Mouse (Mus musculus) heart, postnatal 14 days (tissue): Measurements from ENCODE around the gene Lims1. TPM values are rescaled to one million over a fixed set of nuclear protein-coding genes. Genes with fewer than 3 reads are reported as not detected.

Source experiments
- DNase-seq, 2 experiments: peaks; one replicate each; pipeline ENCODE4 v3.0.0; 2021 to 2022
- intact Hi-C: fragments of 180-260 bp; cut with DNase I; formaldehyde crosslinking; loops from one replicate; pipeline ENCODE4 v1.15.1; 2025
- total RNA-seq, 2 experiments: library from RNA; stranded (reverse); gene quantifications; 2 replicates each; pipeline ENCODE4 v1.2.3; 2021

Lims1 gene
- total RNA-seq, 2 experiments from 2014 or later, result 166 to 183 TPM

DNA sequence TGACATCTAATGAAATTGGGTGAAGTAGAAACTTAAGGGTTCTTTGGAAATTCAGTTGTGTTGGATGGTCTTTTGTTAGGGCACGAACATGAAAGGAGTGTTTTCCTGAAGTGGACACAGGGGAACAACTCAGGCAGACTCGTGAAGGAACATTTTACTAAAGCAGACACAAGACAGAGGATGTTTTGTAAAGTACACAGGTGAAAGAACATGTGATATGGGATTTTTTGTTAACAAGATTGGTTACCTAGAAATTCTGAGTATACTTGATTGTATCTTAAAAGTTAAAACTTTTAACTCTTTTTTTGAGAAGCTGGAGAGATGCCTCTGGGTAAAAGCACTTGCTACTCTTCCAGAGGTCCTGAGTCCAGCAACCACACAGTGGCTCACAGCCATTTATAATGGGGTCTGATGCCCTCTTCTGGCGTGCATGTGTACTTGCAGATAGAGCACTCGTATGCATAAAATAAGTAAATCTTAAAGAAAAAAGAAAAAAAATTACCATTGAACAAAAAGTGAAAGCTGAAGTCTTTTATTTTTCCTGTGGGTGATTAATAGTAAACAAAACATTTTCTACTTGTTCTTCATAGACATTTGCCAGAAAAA lies 54.4 kb downstream of the Lims1 start:
- peak; percentile 40 to 62 for DNase-seq
- intact Hi-C loops, result loop anchor here (2.0 kb wide), 1 partner anchor 15 kb away; no protein-coding TSS in a partner anchor

DNA sequence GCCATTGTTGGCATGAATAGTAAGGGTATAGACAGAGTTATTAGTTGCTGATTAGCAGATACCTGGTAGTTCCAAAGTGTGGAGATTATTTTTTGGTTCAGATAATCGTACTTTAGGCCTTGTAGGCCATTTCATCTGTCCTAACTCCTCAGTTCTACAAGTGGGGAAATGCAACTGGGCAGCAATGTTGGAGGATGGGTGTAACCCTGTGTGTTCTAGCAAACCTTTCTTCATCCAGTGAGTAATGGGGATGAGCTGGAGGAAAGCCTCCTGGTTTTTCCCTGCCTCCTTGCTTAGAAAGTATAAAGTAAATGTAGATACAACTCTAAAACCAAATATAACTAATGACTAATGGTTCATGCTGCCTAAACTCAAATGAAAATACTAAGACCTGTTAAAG lies 55.1 kb downstream of the Lims1 start:
- DNase-seq, result no peak
- intact Hi-C loops, result no loop called here

DNA sequence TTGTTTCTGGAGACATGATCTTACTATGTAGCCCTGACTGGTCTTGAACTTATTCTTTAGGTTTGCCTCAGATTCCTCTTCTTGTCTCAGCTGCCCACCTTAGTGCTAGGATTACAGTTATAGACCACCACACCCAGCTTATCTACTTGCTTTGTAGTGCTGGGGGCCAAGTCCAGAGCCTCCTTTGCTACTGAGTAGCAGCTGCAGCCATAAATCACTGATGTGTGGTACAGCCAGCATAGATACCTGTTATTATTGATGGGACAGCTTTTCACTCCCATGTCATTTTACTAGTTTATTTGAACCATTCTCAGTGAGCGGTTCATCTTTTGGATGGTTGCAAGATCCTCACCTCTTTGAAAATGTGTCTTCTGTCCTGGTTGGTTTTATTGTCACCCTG lies 56.4 kb downstream of the Lims1 start:
- no peak for DNase-seq
- intact Hi-C loops, result no loop called here

DNA sequence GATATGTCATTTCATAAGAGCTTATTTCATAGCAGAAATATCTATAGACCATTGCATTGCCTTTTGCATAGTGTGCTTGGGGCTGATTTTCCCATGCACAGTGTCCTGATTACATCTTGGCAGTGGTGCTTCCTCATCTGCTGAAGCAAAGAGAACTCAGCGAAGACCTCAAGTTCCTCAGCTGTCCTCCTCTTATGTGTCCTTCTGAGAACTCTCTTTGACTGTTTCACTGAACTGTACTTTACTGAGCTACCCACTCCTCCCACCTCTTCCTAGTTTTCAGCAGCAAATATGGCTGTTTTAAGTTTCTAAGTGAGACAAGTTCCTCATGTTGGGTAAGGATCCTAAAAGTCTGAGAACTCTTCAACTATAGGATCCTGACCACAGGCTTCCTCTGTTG lies 58.6 kb downstream of the Lims1 start:
- intact Hi-C loops, result loop anchor here (2.0 kb wide), 1 partner anchor 15 kb away; no protein-coding TSS in a partner anchor
- DNase-seq, result no peak

DNA sequence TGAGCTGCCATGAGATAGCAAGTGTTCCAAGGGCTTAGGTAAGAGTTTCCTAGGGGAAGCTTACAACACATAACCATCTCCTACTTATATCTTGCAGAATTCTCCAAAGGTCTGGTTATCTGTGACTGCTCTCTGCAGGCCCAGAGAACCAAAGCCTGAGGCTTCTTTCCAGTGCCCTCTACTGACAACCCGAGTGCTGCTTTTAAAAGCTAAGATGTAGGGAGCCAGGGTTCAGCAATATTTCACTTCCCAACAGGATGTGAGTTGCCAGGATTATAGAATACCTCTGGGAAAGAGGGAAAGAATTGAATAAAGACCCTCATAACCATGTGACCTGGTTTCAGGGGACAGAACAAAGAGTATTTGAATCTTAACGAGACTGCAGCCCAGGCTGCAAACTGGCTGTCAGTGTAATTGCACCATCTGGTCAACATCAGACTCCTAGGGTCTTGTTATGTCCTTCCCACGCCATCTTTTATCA lies 59.4 kb downstream of the Lims1 start:
- intact Hi-C loops, result loop anchor here (2.0 kb wide), 1 partner anchor 14 kb away; no protein-coding TSS in a partner anchor
- DNase-seq, result no peak

DNA sequence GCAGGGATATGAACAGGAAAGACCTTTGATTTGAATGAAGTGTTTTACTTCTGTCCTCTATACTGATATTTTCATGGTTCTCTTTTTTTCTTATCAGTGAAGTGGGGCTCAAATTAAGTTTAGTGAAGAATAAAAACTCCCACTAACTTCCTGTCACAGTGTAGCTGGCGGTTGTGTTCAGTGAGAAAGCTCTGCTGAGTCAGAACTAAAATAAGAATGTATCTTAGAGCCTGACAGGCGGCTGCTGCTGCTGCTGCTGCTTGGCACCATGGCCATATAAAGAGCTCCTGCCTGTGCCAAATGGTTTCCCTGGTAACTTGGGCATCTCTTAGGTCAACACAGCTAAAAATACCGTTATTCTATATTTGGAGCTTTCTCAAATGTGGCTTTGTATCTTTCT lies 60.0 kb downstream of the Lims1 start:
- DNase-seq, result peak in 1 of 2 experiments; percentile 58
- intact Hi-C loops, result loop anchor here (2.0 kb wide), 1 partner anchor 14 kb away; no protein-coding TSS in a partner anchor

DNA sequence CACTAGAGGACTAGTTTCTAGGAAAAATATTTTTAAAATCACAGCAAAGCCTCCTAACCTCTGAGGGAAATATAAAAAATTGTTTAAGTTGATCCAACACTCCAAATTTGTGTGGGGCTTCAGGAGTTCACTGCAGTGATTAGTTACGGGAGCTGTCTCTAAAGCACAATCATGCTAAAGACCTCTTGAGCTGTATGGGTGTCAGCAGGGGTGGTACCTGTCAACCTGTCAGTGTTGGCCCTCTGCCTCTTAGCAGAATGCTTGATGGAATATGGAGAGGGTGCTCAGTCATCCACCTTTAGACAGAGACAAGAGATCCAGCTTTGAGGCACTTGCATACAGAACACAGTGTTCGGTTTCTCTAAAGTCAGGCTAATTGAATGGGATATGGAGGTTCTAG lies 60.5 kb downstream of the Lims1 start:
- no peak for DNase-seq
- intact Hi-C loops, result loop anchor here (2.0 kb wide), 1 partner anchor 13 kb away; no protein-coding TSS in a partner anchor

DNA sequence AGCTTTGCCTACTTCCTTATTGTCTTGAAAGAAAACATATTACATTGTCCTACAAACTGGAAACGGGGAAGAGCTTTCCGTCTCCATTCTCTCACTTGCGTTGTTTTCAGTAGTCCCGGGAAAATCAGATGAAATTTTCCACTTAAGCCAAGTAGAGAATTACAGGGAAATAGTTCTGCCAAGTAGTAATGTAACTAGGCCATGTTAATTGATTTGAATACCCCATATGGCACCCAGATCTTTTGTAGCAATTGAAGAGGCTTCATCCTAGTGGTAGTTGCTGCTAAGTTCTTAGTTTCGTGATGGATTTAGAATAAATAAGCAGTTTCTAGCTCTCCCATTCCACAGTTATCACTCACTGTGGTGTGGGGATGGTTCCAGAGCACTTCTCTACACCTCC lies 62.4 kb downstream of the Lims1 start:
- intact Hi-C loops, result no loop called here
- no peak for DNase-seq

DNA sequence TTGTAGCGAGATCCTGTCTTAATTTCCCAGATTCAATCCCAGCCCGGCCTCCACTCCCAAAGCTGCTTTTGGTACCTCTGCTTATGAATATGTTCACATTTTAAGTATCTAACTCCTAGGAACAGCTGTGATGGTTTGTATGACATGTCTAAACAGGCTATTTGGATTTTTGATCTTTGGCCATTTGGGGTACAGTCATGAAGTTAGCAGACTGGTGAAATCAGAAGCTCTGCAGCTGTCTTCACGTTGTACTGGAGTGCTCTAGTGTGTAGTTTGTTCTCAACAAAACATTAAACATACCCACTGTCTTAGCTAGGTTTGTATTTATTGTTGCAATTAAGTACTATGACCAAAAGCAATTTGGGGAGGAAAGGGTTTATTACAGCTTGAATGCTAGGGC lies 63.7 kb downstream of the Lims1 start:
- intact Hi-C loops, result no loop called here
- no peak for DNase-seq

DNA sequence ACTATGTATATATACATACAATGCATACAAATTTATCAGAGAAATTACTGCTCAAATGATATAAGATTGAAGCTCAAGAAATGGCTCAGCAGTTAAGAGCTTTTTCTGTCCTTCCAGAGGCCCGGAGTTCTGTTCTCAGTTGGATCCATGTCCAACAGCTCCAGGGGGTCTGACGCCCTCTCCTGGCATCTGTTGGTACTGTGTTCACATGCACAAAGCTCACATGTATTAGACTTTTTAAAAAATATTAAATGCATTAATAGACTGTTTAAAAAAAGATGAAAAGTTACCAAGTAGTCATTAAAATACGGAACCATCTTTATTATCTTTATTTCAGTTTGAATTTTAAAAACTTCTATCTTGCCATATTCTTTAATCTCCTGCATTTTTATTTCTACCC lies 65.4 kb downstream of the Lims1 start:
- no peak for DNase-seq
- intact Hi-C loops, result no loop called here

DNA sequence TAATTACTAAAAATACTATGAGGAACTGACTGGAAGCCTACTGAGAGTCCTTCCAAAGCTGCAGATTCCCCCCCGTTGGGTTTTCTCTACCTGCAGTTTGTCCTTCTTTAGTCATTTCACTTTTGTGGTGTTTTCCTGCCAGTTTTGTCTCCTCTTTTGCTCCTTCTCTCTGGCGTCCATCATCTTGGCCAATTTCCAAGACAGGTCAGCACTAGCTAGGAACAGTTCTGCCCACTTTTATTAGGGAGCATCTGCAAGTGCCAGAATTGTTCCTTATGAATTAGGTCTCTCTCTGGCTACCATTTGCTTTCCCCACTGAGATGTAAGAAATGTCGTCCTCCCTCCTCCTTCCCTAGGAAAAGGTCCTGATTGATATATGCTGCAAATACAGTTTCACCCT lies 65.9 kb downstream of the Lims1 start:
- intact Hi-C loops, result no loop called here
- no peak for DNase-seq

DNA sequence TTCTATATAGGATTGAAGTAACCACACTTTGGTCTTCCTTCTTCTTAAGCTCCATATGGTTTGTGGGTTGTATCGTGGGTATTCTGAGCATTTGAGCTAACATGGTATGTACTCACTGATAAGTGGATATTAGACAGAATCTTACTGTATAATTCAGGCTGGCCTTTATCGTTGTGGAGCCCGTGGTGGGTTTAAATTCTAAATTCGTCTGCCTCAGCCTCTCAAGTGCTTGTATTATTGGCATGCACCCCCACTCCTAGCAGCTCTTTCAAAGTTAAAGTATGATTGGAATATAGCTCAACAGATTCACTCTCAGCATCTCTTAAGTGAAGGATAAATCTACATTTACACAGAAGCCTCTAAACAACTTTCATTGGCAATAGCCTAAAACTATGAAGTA lies 69.2 kb downstream of the Lims1 start:
- intact Hi-C loops, result no loop called here
- no peak for DNase-seq

DNA sequence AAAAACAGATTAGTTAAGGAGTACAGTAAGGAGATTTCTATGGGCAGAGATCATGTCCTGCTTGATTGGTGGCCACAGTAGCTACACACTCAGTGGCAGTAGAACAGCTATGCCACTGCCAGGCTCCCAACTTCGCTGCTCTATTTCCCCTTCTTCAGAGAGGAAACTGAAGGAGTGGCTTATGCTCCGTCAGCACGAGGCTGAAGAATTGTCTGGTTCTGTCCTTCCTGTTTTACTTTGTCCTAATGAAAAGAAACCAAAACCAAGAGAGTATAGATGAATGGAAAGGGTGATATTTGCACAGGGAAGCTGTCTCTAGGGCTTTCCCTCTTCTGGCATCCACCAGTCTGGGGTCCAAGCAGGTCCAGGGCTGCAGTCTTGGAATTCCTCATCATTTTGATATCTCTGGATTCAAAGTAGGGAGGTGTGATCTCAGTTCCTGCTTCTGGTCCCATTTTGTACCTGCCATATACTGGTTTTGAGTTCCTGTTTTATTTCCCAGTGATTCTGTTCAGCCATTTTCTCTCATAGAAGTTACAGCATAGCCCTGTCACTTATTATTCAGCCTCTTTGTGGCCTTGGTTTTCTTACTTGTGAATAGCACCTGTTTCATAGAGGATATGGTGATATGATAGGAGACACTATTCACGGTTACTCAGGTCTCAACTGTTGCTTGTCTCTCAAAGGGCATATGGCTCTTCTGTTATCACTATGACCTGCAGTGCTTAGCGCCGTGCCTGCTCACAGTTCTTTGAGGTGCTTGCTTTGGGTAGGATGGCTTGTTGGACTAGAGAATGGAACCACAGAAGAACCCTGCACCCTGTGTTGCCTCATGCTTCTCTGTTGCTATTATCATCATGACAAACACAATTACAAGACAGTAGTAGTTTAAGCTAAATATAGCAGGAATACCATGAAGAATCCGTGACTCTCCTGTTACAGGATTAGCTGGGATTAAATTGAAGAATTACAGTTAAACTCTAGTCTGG lies 70.1 kb downstream of the Lims1 start:
- DNase-seq, result no peak
- intact Hi-C loops, result no loop called here

DNA sequence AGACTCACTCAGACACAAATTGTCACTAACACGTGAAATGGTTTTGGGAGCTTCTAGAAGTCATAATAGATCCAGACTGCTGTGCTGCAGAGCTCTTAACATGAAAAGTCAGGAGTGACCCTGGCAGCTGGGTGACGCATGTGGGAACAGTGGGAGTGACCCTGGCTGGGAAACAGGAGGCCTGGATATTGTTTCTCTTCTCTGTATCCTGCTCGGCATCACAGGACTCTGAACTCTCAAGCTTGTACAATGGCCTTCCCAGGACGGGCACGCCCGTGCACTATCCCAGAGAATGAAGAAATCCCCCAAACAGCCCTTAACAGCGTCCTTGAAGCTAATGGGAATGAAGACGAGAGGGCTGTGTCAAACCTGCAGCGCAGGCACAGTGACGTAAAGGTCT lies 70.9 kb downstream of the Lims1 start:
- intact Hi-C loops, result no loop called here
- DNase-seq, result peak; percentile 73 to 79

DNA sequence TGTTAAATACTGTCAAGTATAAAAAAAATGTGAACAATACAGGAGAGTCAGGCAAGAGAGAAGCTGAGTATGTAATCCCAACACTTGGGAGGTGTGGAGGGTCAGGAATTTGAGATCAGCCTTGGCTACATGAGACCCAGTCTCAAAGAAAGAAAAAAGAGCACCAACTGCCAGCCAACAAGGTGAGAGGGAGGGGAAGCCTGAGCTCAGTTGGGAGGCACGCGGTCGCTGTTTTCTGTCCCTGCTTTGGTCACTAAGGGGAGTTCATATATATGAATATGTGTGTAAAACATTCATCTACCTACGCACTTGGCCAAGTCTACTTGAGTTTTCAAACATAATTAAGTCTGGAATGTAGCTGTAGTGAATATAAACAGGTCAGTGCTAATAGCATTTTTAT lies 72.0 kb downstream of the Lims1 start:
- intact Hi-C loops, result no loop called here
- no peak for DNase-seq

DNA sequence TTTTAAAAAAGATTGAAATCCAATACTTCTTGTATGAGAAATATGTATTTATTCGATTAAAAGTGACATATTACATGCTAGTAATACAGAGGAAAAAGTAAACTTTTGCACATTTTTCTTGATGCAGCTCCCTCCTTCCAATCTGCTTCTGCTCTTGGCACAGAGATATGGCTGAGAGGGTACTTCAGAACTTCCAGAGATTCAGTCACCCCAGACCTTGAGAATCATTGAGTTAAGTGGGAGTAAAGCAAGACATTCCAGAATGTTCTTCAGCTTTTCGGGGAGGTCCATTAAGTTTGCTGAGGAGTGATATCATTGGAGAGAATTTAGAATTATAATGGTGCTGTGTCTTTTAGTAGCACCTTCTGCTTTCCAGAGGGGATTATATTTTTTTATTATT lies 72.5 kb downstream of the Lims1 start:
- no peak for DNase-seq
- intact Hi-C loops, result loop anchor here (2.0 kb wide), 1 partner anchor 13 kb away; no protein-coding TSS in a partner anchor

DNA sequence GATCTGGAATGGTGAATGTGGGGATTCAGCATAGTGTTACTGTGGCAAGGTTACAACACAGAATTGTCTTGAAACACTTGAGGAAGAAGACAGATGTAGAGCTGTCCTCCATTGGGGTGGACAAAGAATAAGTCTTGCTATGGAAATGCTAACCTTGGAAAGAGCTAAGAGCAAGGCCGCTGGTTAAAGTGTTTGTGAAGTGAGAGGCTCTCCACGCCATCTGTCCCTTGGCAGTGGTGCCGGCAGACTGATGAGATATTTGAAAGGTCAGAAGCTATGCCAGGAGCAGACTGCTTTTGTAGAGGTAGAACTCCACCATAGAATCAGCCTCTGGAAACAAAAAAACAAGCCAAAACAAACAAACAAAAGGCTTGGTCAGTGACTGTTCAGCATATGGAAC lies 73.3 kb downstream of the Lims1 start:
- intact Hi-C loops, result loop anchor here (2.0 kb wide), 1 partner anchor 14 kb away; no protein-coding TSS in a partner anchor
- peak; percentile 26 to 52 for DNase-seq

DNA sequence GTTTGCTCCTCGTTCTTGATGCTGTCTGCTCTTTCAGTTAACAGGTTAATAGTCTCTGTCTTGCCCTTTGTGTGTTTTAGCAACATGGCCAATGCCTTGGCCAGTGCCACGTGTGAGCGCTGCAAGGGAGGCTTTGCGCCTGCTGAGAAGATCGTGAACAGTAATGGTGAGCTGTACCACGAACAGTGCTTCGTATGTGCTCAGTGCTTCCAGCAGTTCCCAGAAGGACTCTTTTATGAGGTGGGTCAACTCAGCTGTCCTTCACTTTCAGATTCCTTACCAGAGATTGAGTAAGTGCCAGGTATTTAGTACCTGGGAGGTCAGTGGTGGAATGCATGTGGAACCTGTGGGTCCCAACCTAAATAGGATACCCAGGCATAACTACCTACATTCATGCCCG lies 75.7 kb downstream of the Lims1 start:
- intact Hi-C loops, result no loop called here
- DNase-seq, result no peak

DNA sequence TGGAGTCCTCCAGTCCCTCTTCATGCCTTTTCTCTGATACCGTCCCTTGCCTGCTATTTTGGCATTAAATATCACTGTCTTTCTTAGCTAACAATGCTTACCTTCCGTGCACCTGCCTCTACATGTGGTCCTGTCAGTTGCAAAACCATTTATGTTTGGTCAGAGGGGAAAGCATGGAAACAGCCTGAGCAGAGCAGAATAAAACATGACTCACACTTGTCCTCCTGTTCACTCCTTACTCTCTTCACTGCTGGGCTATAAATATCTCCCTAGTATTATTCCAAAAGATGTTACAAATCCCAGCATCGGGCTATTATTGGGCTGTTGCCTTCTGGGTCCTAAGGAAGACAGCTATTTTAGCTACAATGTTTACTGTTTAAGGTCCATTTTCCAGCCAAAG lies 78.6 kb downstream of the Lims1 start:
- intact Hi-C loops, result no loop called here
- no peak for DNase-seq

DNA sequence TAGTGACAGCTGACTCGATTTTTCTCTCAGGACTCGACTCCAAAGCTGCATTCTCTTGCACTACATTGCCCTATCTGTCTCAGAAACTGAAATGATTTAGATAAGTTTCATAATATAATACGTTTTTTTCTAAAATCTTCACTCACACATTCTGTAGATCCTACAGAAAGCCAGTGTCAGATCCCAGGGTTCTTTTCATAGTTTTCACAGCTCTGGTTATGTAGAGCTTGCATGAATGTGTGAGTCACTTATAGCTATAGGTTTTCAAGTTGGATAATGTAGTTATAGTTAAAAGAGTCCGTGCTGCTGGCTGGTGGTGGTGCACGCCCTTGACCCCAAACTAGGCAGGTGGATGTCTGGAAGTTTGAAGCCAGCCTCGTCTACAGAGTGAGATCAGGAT lies 81.4 kb downstream of the Lims1 start:
- intact Hi-C loops, result no loop called here
- no peak for DNase-seq

DNA sequence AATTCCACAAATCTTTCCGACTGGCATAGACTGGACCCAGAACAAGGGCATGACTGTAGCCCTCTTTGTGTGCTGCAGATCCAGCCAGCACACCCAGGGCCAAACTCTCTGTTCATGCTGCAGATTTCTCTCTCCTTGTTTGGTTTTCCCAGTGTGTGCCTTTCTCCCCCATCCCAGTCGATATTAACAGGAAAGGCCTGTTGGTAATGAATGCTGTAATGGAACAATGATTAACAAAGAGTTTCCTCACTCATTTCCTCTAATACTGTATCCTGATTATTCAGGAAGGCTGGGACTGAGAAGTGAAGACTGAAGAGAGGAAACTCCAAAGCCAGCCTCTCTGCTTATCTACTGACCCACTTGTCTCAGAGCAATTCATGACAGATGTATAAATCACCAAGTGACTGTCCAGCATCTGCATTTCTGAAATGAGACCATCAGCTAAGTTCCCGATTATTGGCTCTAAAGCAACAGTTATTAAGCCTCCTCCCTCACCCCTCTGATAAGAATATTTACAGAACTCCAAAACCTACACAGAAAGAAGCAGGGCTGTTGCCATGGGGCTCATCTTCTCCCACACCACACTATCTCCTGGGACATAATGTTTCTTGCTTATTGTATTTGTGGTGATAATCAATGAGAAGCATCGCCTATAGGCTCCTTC lies 82.2 kb downstream of the Lims1 start:
- no peak for DNase-seq
- intact Hi-C loops, result no loop called here
